Mouse (Mus musculus) embryonic facial prominence, embryonic 10.5 days (tissue): ENCODE results near the gene Vpreb3. TPM values are rescaled to one million over a fixed set of nuclear protein-coding genes. Genes with fewer than 3 reads are reported as not detected.

ENCODE experiments used
- DNase-seq: peaks from one replicate; pipeline ENCODE4 v3.0.0-alpha.2; 2017; ENCODE audit warnings: low spot score
- H3K27ac ChIP-seq: fragments of 300-500 bp; sonication (generic); replicated peaks from 2 replicates; pipeline ENCODE4 v1.5.1; 2016; ENCODE audit warnings: mild to moderate bottlenecking
- H3K27me3 ChIP-seq: fragments of 300-500 bp; sonication (generic); replicated peaks from 2 replicates; pipeline ENCODE4 v1.6.1; 2016; ENCODE audit warnings: low read depth, mild to moderate bottlenecking; ENCODE audit not compliant: poor library complexity, severe bottlenecking
- H3K36me3 ChIP-seq: fragments of 300-500 bp; sonication (generic); replicated peaks from 2 replicates; pipeline ENCODE4 v1.6.1; 2016; ENCODE audit warnings: mild to moderate bottlenecking, moderate library complexity
- H3K4me1 ChIP-seq: fragments of 300-500 bp; sonication (generic); 2 replicates; pipeline ENCODE4 v1.6.1; 2016
- H3K4me3 ChIP-seq: fragments of 300-500 bp; sonication (generic); 2 replicates; pipeline ENCODE4 v1.5.1; 2016; ENCODE audit warnings: mild to moderate bottlenecking, moderate library complexity
- H3K9me3 ChIP-seq: fragments of 300-500 bp; sonication (generic); 2 replicates; pipeline ENCODE4 v1.6.1; 2016; ENCODE audit warnings: mild to moderate bottlenecking
- WGBS: fragments of 180-500 bp; shearing (Covaris S2); methylation state at CpG from one replicate; pipeline ENCODE4 v1.1.7; 2016; 5-methylcytosine and 5-hydroxymethylcytosine counted together
- polyA plus RNA-seq: library from polyadenylated mRNA; unstranded; fragments of >200 nt; fragmentation: Nextera tagmentation; extraction: Ambion mirVana; gene quantifications from 2 replicates; pipeline ENCODE4 v1.2.1, GENCODE M21; 2016

The Vpreb3 gene
- polyA plus RNA-seq, 1 experiment from 2014 or later, result 0.42 TPM

DNA sequence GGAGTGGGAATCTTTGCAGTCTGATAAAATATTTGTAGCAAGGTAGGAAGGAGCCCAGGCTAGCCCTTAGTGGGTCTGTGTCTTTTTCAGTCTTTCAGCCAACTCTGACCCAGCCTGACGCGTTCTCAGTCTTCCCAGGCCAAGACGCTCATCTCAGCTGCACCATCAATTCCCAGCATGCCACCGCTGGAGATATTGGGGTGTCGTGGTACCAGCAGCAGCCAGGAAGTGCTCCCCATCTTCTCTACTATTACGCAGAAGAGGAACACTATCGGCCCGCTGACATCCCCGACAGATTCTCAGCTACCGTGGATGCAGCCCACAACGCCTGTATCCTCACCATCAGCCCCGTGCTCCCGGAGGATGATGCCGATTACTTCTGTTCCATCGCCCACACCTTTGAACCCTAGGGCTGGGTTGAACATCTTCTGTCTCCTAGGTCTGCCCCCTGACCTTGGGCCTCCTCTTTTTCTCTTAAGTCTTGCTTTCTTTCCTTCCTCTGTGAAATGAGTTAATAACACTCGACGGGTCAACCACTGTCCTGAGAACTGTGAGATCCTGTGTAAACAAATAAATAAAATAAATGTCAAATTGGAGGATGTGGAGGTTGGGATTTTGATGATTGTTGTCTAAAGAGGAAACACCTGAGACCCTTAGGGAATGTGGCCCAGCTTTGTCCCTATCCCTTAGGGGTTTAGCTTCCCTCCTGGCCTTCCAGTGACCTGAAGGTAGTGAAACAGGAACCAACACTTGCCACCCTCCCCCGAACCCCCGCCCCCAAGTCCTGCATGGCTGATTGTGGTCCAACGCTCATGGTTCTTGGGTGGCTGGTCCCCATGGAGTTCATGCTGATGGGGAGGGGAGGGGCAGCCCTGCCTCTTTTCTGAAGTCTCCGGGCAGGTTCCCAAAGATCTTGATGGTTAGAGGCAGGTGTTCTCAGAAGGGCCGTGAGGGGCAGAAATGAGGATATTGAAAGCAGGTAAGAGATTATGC is 6.5 kb downstream of the Vpreb3 start:
- 80% methylated on average over 22 of the region's 22 CpGs for WGBS
- Histone ChIP-seq H3K27ac (no peak overlapping the region), H3K4me3 (no peak overlapping the region), H3K36me3 (no peaks in the 10 kb centered on the region), H3K4me1 (peaks cover 24% of the 10 kb centered on the region), H3K27me3 (peaks cover 26% of the 10 kb centered on the region), H3K9me3 (no peaks in the 10 kb centered on the region)
- DNase-seq, result no peak

DNA sequence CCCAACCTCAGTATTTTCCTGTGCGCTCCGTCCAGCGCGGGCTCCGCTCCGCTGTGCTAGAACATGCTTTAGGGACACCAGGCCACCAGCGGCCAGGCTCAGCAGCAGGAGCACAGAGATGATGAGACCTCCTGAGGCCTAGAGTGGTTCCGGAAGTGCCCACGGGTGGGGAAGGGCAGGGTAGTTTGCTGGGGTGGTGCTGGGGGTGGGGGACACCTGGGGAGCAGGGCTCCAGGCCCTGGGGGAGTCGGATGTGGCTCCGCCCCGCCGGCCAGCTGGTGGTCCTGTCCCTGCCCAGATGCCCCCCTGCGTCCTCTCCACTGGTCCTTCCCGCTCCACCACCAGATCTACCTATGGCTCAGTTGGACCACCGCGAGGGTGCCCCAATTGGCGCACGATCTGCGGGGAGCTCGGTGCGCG is 7.9 kb downstream of the Vpreb3 start:
- peak overlapping the region; percentile 79 for H3K27ac ChIP-seq
- WGBS, result 1% methylated on average over 23 of the region's 23 CpGs
- H3K36me3 ChIP-seq, result no peaks in the 10 kb centered on the region
- peaks cover 26% of the 10 kb centered on the region for H3K27me3 ChIP-seq
- peak; percentile 64 for DNase-seq
- no peaks in the 10 kb centered on the region for H3K9me3 ChIP-seq
- peak overlapping the region; percentile 65 for H3K4me3 ChIP-seq
- H3K4me1 ChIP-seq, result peaks cover 27% of the 10 kb centered on the region

DNA sequence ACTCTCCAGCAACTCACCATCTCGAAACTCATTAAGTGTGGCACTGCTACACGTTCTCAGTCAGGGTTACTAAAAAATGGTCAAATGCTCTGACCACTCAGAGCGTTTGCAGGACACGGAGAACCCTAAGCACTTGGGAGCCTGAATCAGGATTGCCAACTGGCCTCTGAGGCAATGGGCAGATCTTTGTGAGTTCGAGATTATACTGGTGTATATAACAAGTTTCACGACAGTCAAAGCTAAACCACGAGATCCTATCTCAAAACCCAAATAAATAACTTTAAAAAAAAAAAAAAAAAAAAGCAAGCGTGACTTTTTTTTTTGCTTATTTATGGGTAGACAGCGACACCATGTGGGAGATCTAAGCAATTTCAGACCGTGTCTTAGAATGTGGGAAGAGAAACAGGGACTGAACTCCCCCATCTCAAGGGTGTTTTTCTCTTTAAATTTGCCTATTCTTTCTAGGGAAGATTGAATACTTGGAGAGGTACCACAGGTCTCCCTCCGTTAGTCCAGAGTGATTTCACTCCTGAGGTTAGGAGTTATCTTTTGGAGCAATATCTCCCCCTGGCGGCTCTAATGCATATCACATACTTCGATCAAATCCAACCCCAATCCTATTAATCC is 8.7 kb downstream of the Vpreb3 start:
- no peak for DNase-seq
- H3K4me3 ChIP-seq, result peak overlapping the region; percentile 65
- peaks cover 26% of the 10 kb centered on the region for H3K27me3 ChIP-seq
- peak overlapping the region; percentile 79 for H3K27ac ChIP-seq
- no peaks in the 10 kb centered on the region for H3K9me3 ChIP-seq
- 5% methylated on average over 13 of the region's 13 CpGs for WGBS
- H3K36me3 ChIP-seq, result no peaks in the 10 kb centered on the region
- peaks cover 27% of the 10 kb centered on the region for H3K4me1 ChIP-seq

DNA sequence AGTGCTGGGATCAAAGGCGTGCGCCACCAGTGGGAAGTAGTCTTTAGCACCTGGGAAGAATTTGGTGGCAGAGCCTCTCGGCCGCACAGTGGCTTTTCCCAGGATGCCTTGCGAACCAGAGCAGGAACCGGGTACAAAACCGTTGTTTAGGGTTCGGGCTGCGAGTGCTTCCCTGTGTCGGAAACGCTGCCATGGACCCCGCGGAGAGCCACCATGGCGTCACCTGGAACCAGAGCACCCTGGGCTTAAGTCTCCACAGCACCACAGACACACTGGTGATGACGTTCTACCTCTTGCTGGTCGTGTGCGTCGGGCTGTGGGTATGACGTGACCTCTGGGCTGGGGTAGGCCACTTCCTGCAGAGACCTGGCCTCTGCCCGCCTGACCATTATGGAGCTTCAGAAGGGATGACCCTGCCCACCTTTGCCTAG is 11.5 kb downstream of the Vpreb3 start, which contains the start of gene Gm5134:
Gene Gm5134 (plus strand): TSS at position 134 of the 431 bp plus-strand sequence.
- no peaks in the 10 kb centered on the region for H3K36me3 ChIP-seq
- H3K9me3 ChIP-seq, result no peaks in the 10 kb centered on the region
- H3K27ac ChIP-seq, result no peak within 1 kb of the TSS; the same call in 1 of the 2 replicates
- no peak for DNase-seq
- 27% methylated on average over 20 of the region's 20 CpGs for WGBS
- peak within 1 kb of the TSS; percentile 45 for H3K4me3 ChIP-seq
- peaks cover 27% of the 10 kb centered on the region for H3K4me1 ChIP-seq
- H3K27me3 ChIP-seq, result peaks cover 17% of the 10 kb centered on the region

DNA sequence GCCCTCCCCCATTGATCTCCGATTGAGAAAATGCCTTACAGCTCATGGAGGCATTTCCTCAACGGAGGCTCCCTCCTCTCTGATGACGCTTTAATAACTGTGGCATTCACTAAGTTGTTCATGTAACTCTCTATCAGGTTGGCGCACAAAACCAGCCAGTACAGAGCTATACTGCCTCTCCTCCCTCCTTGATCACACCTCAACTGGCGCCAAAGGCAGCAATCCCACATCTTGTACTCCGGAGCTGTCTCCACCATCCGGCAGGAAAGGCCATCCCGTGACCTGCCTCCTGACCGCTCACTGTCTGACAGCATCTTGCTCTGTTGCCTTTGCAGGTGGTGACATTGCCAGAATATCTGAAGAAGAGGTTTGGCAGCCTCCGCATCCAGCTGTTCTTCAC is 31.0 kb downstream of the Vpreb3 start:
- Histone ChIP-seq H3K9me3 (peaks cover 8% of the 10 kb centered on the region; the same call in 1 of the 2 replicates), H3K27ac (no peak overlapping the region), H3K4me3 (no peak overlapping the region), H3K27me3 (no peaks in the 10 kb centered on the region), H3K36me3 (no peaks in the 10 kb centered on the region), H3K4me1 (peaks cover 4% of the 10 kb centered on the region; the same call in 1 of the 2 replicates)
- whole genome bisulfite sequencing, result 90% methylated on average over 10 of the region's 10 CpGs
- DNase-seq, result no peak

DNA sequence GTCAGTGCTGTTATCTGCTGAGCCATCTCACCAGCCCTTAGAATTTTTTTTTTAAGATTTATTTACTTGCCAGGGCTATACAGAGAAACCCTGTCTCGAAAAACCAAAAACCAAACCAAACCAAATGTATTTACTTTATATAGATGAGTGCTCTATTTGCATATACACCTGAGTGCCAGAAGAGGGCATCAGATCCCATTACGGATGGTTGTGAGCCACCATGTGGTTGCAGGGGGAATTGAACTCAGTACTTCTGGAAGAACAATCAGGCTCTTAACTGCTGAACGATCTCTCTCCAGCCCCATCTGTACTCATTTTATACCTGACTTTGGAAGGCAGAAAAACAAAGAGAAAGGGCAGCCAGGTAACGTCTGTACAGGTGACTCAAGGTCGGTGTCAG is 32.4 kb downstream of the Vpreb3 start:
- H3K36me3 ChIP-seq, result no peaks in the 10 kb centered on the region
- H3K4me1 ChIP-seq, result peaks cover 4% of the 10 kb centered on the region; the same call in 1 of the 2 replicates
- no peak overlapping the region for H3K27ac ChIP-seq
- peaks cover 8% of the 10 kb centered on the region; the same call in 1 of the 2 replicates for H3K9me3 ChIP-seq
- WGBS, result 72% methylated on average over 5 of the region's 5 CpGs
- no peak for DNase-seq
- H3K27me3 ChIP-seq, result no peaks in the 10 kb centered on the region
- no peak overlapping the region for H3K4me3 ChIP-seq

DNA sequence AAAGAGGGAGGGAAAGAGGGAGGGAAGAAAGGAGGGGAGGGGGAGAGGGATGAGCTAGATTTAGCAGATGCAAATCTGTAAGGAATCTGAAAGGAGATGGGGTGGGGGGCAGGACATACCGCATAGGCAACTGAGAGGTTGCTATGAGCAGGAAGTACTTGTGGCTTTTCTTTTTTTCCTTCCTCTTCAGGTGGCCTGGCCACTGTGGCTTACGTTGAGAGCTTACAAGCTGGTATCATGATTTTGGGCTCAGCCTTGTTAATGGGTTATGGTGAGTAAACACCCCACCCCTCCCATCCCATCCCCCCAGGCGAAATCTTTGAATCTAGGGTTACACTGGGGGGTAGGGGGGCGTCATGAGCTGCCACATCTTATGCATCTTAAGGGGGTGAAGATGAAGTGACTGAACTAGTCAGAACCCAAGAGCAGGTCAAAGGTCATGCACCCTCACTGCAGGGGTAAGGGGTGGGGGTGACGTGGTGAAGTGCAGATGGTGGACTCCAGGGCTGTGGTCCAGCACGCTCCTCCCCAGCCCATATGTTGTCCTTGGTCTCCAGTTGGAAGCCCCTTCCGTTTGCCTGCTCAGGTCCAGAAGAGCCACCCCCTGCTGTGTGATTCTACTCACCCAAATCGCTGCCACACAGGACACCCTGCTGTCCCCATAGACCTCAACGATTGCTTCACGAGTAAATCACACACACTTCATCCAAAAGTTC is 35.4 kb downstream of the Vpreb3 start:
- Histone ChIP-seq H3K27ac (no peak overlapping the region), H3K27me3 (no peaks in the 10 kb centered on the region), H3K4me1 (peaks cover 4% of the 10 kb centered on the region; the same call in 1 of the 2 replicates), H3K9me3 (0 out of 2 replicates have a peak, but pooled peaks cover 3% of the 10 kb centered on the region), H3K4me3 (no peak overlapping the region), H3K36me3 (no peaks in the 10 kb centered on the region)
- 49% methylated on average over 10 of the region's 10 CpGs for WGBS
- no peak for DNase-seq

DNA sequence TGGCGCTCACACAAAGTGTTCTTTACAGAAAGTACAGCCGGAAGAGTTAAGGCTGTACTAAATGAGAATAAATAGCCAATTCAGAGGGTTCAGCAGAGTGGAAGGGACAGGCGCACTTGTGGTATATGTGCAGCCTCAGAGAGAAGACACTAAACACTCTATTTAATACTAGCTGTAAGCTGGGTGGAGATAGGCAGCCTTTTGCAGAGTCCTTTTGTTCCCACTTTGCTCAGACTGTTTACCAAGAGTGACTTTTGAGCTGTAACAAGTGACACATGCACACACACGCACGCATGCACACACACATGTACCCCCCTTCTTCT is 35.9 kb downstream of the Vpreb3 start:
- no peak overlapping the region for H3K27ac ChIP-seq
- 0 out of 2 replicates have a peak, but pooled peaks cover 3% of the 10 kb centered on the region for H3K9me3 ChIP-seq
- H3K27me3 ChIP-seq, result no peaks in the 10 kb centered on the region
- peaks cover 4% of the 10 kb centered on the region; the same call in 1 of the 2 replicates for H3K4me1 ChIP-seq
- WGBS, result 87% methylated on average over 5 of the region's 5 CpGs
- DNase-seq, result no peak
- no peaks in the 10 kb centered on the region for H3K36me3 ChIP-seq
- no peak overlapping the region for H3K4me3 ChIP-seq

DNA sequence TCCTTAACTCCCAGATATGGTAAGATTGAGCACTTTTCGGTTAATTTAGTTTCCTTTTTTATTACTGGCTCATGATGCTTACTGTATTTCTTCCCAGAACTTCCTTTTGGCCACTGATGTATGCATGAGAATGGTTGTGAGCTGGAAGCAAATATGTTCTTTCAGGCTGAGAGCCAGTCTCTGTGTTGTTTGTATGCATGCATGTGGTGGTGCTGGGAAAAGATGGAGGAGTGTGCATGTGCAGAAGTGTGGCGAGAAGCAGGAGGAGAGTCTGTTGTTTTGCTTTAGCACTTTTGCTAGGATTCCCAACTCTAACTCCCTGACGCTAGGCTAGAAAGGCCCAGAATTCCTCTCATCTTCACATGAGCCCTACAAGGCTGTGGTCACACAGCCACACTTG is 36.6 kb downstream of the Vpreb3 start:
- DNase-seq, result no peak
- 88% methylated on average over 3 of the region's 3 CpGs for WGBS
- no peak overlapping the region for H3K4me3 ChIP-seq
- H3K36me3 ChIP-seq, result no peaks in the 10 kb centered on the region
- H3K4me1 ChIP-seq, result peaks cover 4% of the 10 kb centered on the region; the same call in 1 of the 2 replicates
- H3K27me3 ChIP-seq, result no peaks in the 10 kb centered on the region
- H3K9me3 ChIP-seq, result 0 out of 2 replicates have a peak, but pooled peaks cover 3% of the 10 kb centered on the region
- H3K27ac ChIP-seq, result no peak overlapping the region

DNA sequence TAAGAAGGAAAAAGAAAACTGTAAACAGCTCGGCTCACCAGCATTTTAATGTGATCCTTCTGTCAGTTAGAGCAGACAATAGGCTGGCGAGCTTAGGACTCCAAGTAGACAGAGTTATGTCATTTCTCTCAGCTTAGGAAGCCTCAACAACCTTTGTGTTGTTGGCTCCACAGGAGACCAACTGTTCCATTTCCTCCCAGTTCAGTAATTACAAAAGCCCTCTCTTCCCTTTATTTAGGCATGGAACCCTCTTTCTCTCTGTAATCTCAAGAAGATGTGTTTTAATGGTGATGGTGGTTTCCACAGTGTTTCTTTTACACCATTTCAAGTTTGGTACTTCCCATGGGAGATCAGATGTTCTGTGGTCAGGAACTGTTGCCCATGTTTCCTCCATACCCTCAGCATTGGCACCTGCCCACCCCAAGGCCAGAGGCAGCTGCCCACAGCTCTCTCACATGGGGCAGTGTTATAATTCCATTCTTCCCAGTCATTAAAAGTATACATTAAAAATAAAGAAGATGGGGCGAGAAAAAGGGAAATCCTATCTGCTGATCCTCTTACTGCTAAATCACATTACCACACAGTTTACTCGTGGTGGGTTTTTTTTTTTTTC is 47.7 kb downstream of the Vpreb3 start:
- no peaks in the 10 kb centered on the region for H3K36me3 ChIP-seq
- no peak for DNase-seq
- no peaks in the 10 kb centered on the region for H3K9me3 ChIP-seq
- 71% methylated on average over 4 of the region's 4 CpGs for WGBS
- no peak overlapping the region for H3K4me3 ChIP-seq
- H3K27me3 ChIP-seq, result no peaks in the 10 kb centered on the region
- H3K4me1 ChIP-seq, result no peaks in the 10 kb centered on the region
- H3K27ac ChIP-seq, result no peak overlapping the region

DNA sequence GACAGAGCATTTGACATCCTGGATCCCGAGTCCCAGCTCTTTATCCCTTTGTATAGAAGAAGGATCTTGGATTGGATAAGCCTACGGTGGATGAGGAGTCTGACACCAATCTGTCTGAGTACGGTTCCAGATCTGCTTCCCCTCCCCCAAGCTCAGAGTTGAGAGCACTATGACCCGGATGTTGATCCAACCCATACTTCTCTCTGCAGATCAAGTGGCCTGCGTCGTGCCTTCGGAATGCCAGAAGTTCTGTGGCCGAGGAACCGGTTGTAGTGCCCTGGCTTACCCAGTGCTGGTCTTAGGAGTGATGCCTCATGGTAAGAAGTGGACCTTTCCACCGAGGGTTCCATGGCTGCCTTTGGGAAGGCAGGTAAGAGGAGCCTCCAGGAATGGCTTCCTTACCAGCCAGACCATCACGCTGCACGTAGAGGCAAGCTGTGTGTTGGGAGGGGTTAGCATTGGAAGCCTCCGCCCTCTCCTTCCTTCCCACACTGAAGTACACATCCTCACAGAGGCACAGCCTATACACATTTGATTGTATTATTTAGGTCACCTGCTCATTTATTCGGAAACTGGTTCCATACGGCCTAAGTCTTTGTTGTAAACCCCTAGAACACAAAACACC is 50.9 kb downstream of the Vpreb3 start:
- DNase-seq, result no peak
- Histone ChIP-seq H3K36me3 (no peaks in the 10 kb centered on the region), H3K4me1 (0 out of 2 replicates have a peak, but pooled peaks cover 3% of the 10 kb centered on the region), H3K9me3 (no peaks in the 10 kb centered on the region), H3K4me3 (no peak overlapping the region), H3K27me3 (no peaks in the 10 kb centered on the region), H3K27ac (no peak overlapping the region)
- WGBS, result 88% methylated on average over 15 of the region's 15 CpGs
